Mouse (Mus musculus): ENCODE measurements around the gene Avpi1. TPM values are rescaled to one million over a fixed set of nuclear protein-coding genes. Genes with fewer than 3 reads are reported as not detected.

Gene Avpi1
- polyA plus RNA-seq, 1 experiment from 2014 or later: 13.5 TPM

DNA sequence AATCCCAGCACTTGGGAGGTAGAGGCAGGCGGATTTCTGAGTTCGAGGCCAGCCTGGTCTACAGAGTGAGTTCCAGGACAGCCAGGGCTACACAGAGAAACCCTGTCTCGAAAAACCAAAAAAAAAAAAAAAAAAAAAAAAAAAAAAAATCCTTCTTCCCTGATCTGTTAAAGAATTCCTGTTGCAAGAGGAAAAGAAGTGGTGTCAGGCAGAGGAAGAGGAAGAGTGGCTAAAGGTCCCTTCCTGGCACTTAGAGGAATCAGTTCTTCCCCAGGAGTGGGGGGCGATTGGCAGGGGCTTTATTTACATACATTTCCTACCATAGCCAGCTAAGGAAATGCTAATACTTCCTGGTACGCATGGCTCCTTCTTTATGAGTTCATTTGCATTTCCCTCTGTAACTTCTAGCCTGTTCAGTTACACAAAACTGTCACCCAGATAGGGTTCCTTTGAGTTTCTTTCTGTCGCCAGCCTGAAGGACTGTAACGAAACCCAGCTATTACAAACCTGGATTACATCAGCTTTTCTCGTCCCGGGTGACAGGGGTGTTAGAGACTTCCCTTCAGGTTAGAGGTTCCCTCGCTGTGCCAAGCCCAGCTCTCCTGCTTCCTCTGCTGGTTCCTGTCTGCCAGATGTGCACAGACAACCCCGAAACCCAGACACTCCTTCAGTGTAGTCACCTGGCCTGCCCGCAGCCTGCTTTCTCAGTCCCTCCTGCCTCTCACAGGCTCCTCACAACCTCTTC lies 28.8 kb upstream of the Avpi1 start:
- Histone ChIP-seq H3K27ac (0 out of 2 replicates have a peak overlapping the region, but pooled peaks have one; percentile 17), H3K9me3 (replicated peaks) (no peaks in the 10 kb centered on the region), H3K27me3 (no peaks in the 10 kb centered on the region), H3K4me2 (replicated peaks) (no peak overlapping the region), H3K9ac (no peak overlapping the region), H3K4me3 (no peak overlapping the region), H3K4me1 (peaks cover 7% of the 10 kb centered on the region; the same call in 1 of the 2 replicates), H3K36me3 (no peaks in the 10 kb centered on the region)
- 70% methylated on average over 12 of the region's 12 CpGs for WGBS
- ATAC-seq (ENCODE audit: low FRiP score): no peak

DNA sequence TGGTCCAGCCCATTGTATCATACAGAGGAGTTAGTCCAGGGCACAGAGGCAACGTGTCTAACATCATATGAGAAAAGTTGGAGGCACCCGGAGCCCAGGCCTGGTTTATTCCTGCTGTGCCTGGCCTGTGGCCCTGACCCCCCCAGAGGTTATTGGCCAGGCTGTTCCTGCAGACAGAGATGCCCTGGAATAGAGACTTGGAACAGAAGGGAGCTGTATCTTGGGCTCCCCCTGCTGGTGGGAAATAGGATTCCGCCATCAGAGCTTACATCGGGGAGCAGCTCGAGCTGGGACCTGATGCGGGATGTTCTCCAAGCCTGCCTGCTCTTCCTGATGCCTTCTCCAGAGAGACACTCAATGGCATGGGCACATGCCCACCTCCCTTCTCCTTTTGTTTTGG lies 23.1 kb upstream of the Avpi1 start:
- 3% methylated on average over 6 of the region's 6 CpGs for WGBS
- ATAC-seq (ENCODE audit: low FRiP score): no peak; the same call in 1 of the 2 replicates
- no peaks in the 10 kb centered on the region for H3K36me3 ChIP-seq
- no peak overlapping the region for H3K4me3 ChIP-seq
- no peaks in the 10 kb centered on the region for H3K9me3 ChIP-seq (replicated peaks)
- no peak overlapping the region for H3K27ac ChIP-seq
- H3K4me1 ChIP-seq: peaks cover 20% of the 10 kb centered on the region
- no peak overlapping the region for H3K4me2 ChIP-seq (replicated peaks)
- H3K27me3 ChIP-seq: peaks cover 22% of the 10 kb centered on the region
- no peak overlapping the region for H3K9ac ChIP-seq

DNA sequence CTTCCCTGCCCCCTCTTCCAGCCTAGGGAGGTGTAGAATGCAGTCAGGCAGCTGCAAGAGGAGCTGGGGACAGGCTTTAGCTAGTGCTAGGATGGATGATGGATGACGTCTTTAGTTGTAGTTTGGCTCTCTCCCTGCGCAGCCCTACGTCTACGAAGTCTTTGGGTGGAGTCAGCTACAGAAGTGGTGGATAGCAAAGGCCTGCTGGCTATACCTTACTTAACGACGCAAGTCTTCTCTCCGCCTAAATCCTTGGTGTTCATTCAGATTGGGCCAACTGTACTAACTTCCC lies 19.7 kb upstream of the Avpi1 start:
- no peaks in the 10 kb centered on the region for H3K9me3 ChIP-seq (replicated peaks)
- H3K4me3 ChIP-seq: peak overlapping the region; percentile 60
- peak overlapping the region; percentile 75 for H3K9ac ChIP-seq
- H3K36me3 ChIP-seq: no peaks in the 10 kb centered on the region
- peaks cover 21% of the 10 kb centered on the region for H3K4me1 ChIP-seq
- ATAC-seq (ENCODE audit: low FRiP score): 0 out of 2 replicates have a peak, but pooled peaks have one; percentile 29
- no peak overlapping the region for H3K27ac ChIP-seq
- 18% methylated on average over 7 of the region's 7 CpGs for WGBS
- peak overlapping the region; percentile 79 for H3K4me2 ChIP-seq (replicated peaks)
- peaks cover 43% of the 10 kb centered on the region for H3K27me3 ChIP-seq

DNA sequence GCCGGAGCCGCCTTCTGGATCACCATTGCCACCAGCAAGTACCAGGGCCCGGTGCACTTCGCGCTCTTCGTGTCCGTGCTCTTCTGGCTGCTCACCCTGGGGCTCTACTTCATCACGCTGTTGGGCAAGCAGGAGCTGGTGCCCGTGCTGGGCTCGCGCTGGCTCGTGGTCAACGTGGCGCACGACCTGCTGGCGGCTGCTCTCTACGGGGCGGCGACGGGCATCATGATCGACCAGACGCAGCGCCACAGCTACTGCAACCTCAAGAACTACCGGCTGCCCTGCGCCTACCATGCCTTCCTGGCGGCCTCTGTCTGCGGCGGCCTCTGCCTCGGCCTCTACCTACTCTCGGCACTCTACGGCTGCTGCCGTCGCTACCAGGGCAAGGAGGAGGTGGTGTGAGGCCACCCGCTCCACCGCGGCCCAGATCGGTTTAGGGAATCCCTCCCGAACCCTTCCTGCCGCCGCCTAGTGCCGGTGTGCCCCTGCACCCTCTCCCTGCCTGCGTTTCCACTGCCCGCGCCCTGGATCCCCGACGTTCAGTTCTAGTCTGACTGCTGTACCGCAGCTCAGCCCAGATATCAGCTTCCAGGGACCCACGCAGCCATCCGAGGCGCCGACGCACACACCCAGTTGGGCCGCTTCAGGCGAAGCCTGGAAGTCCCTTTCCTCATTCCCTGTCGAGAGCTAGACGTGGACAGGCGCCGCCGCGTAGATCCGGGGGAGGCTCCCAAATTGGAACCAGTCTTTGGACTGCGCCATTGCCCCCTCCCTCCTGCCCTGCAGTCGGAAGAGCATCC lies 19.1 kb upstream of the Avpi1 start:
- peak; percentile 36; the same call in 1 of the 2 replicates for ATAC-seq (ENCODE audit: low FRiP score)
- Histone ChIP-seq H3K9me3 (replicated peaks) (no peaks in the 10 kb centered on the region), H3K27ac (peak overlapping the region; percentile 62), H3K4me3 (peak overlapping the region; percentile 60), H3K36me3 (no peaks in the 10 kb centered on the region), H3K27me3 (peaks cover 43% of the 10 kb centered on the region), H3K9ac (peak overlapping the region; percentile 75), H3K4me1 (peaks cover 21% of the 10 kb centered on the region), H3K4me2 (replicated peaks) (peak overlapping the region; percentile 79)
- WGBS: under 1% methylated on average over 63 of the region's 63 CpGs

DNA sequence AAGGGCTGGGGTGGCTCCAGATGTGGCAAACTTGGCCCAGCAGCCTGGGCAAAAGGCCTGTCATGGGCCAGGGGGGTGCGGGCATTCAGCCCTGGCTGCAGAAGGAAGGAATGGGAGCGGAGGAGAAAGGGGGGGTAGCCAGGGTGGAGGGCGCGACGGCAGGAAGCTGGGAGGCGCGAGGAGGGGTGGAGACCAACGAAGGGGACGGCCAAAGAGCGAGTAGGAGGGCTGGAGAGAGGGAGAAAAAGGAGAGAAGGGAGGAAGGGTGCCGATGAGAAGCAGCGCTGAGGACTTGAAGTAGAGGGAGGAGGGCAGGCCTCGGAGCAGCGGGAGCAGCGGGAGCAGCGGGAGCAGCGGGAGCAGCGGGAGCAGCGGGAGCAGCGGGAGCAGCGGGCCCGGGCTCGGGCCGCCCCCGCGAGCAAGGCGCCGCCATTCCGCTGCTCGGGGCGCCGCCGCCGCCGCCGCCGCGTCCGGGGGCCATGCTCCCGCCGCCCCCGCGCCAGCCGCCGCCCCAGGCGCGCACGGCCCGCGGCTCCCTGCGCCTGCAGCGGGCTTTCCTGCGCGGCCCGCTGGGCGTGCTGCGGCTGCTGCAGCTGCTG lies 18.4 kb upstream of the Avpi1 start, which contains the start of gene Marveld1:
TSS of gene Marveld1 (plus strand) at position 231 of the 599 bp plus-strand sequence.
- Histone ChIP-seq H3K9ac (peak within 1 kb of the TSS; percentile 75), H3K4me1 (peaks cover 21% of the 10 kb centered on the region), H3K4me3 (peak within 1 kb of the TSS; percentile 60), H3K27me3 (peaks cover 43% of the 10 kb centered on the region), H3K27ac (peak within 1 kb of the TSS; percentile 62), H3K9me3 (replicated peaks) (no peaks in the 10 kb centered on the region), H3K36me3 (no peaks in the 10 kb centered on the region), H3K4me2 (replicated peaks) (peak within 1 kb of the TSS; percentile 79)
- ATAC-seq (ENCODE audit: low FRiP score): peak; percentile 28; the same call in 1 of the 2 replicates
- under 1% methylated on average over 38 of the region's 57 CpGs for WGBS

DNA sequence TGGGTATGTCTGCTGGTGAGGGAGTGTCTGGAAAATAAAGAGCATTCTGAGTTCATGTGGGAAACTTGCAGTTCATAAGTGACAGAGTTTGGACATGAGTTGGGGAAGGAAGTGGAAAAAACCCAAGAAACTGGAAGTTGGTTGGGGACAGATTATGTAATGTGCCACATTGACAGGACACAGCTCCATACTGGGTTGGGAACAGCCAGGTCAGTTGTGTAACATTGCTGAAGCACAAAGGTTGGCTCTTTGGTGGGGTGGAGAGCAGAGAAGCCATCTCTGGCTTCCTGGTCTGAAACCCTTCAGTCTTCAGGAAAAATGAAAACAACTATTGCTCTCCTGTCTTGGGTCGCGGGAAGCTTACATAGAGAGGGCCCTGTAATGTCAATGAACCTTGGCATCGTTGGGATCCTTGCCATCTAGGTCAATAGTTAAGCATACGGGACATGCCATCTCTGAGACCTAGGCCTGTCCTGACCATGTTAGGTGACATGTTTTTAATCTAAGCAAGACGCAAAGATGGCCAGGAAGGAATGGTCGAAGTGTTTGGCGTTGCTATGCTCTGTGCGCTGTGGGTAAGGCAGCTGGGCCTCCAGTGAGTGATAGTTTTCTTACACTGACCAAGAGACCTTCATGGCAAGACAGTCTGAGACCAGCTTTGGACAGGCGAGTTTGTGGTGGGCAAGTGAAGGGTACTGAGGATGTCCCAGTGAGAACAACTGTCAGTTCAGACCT lies 17.6 kb upstream of the Avpi1 start:
- Histone ChIP-seq H3K4me3 (0 out of 2 replicates have a peak overlapping the region, but pooled peaks have one; percentile 60), H3K36me3 (no peaks in the 10 kb centered on the region), H3K27me3 (peaks cover 43% of the 10 kb centered on the region), H3K4me2 (replicated peaks) (peak overlapping the region; percentile 79; the same call in 1 of the 2 replicates), H3K9ac (peak overlapping the region; percentile 75), H3K4me1 (peaks cover 21% of the 10 kb centered on the region), H3K27ac (0 out of 2 replicates have a peak overlapping the region, but pooled peaks have one; percentile 40), H3K9me3 (replicated peaks) (no peaks in the 10 kb centered on the region)
- WGBS: 92% methylated on average over 9 of the region's 9 CpGs
- no peak for ATAC-seq (ENCODE audit: low FRiP score)

DNA sequence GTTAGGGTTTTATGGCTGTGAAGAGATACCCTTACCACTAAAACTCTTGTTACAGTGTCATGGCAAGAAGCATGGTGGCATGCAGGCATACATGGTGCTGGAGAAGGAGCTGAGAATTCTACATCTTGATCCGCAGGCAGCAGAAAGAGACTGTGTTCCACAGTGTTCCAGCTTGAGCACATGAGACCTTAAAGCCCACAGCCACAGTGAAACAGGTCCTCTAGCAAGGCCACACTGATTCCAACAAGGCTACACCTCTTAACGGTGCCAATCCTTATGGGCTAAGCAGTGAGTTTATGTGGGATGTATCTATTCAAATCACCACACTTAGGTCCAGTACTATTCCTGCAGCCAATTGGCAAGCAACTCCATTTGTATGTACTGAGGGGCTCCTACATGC lies 16.9 kb upstream of the Avpi1 start:
- no peaks in the 10 kb centered on the region for H3K36me3 ChIP-seq
- H3K4me1 ChIP-seq: peaks cover 21% of the 10 kb centered on the region
- WGBS: 93% methylated on average over 2 of the region's 2 CpGs
- no peak for ATAC-seq (ENCODE audit: low FRiP score)
- peaks cover 43% of the 10 kb centered on the region for H3K27me3 ChIP-seq
- H3K9ac ChIP-seq: no peak overlapping the region
- no peak overlapping the region for H3K4me3 ChIP-seq
- H3K27ac ChIP-seq: no peak overlapping the region
- no peak overlapping the region for H3K4me2 ChIP-seq (replicated peaks)
- no peaks in the 10 kb centered on the region for H3K9me3 ChIP-seq (replicated peaks)

DNA sequence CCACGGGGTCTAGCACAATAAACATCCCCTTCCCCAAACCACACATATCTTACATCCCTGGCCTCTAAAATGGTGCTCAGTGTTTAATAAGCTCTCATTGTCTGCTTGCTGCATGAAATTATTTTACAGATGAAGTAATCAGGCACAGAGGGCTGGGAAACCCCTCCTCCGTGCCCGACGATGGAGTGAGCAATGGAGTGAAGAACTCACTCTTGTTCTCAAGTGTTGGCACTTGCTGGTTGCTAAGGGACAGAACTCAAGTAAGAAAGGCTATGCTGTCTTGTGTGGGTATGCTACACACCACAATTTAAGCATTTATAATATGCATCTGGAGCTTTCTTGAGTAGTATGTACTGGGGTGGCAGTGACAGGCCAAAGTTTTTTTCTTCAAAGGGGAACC lies 16.4 kb upstream of the Avpi1 start:
- H3K9ac ChIP-seq: no peak overlapping the region
- WGBS: 75% methylated on average over 4 of the region's 4 CpGs
- H3K4me2 ChIP-seq (replicated peaks): no peak overlapping the region
- H3K4me1 ChIP-seq: peaks cover 21% of the 10 kb centered on the region
- no peak overlapping the region for H3K4me3 ChIP-seq
- no peaks in the 10 kb centered on the region for H3K36me3 ChIP-seq
- H3K27ac ChIP-seq: no peak overlapping the region
- no peak for ATAC-seq (ENCODE audit: low FRiP score)
- no peaks in the 10 kb centered on the region for H3K9me3 ChIP-seq (replicated peaks)
- peaks cover 43% of the 10 kb centered on the region for H3K27me3 ChIP-seq

GRCm38 (mm10) chr19:42144541-42145167 lies 15.8 kb upstream of the Avpi1 start:
- Histone ChIP-seq H3K36me3 (no peaks in the 10 kb centered on the region), H3K9ac (no peak overlapping the region), H3K27me3 (peaks cover 41% of the 10 kb centered on the region), H3K27ac (no peak overlapping the region), H3K9me3 (replicated peaks) (no peaks in the 10 kb centered on the region), H3K4me2 (replicated peaks) (no peak overlapping the region), H3K4me1 (peaks cover 18% of the 10 kb centered on the region), H3K4me3 (no peak overlapping the region)
- whole genome bisulfite sequencing: 32% methylated on average over 8 of the region's 8 CpGs
- no peak for ATAC-seq (ENCODE audit: low FRiP score)

- Histone ChIP-seq H3K4me1 (peaks cover 15% of the 10 kb centered on the region), H3K36me3 (no peaks in the 10 kb centered on the region), H3K27ac (no peak overlapping the region), H3K9me3 (replicated peaks) (no peaks in the 10 kb centered on the region), H3K4me2 (replicated peaks) (no peak overlapping the region), H3K9ac (no peak overlapping the region), H3K27me3 (peaks cover 35% of the 10 kb centered on the region), H3K4me3 (no peak overlapping the region)
- 58% methylated on average over 6 of the region's 6 CpGs for WGBS
- no peak for ATAC-seq (ENCODE audit: low FRiP score)
These were observed 15.2 kb upstream of the Avpi1 start for GRCm38 (mm10) chr19:42144067-42144466.

GRCm38 (mm10) chr19:42142757-42143156 lies 13.9 kb upstream of the Avpi1 start:
- Histone ChIP-seq H3K36me3 (no peaks in the 10 kb centered on the region), H3K4me2 (replicated peaks) (no peak overlapping the region), H3K27ac (no peak overlapping the region), H3K9me3 (replicated peaks) (no peaks in the 10 kb centered on the region), H3K4me3 (no peak overlapping the region), H3K4me1 (peaks cover 2% of the 10 kb centered on the region; the same call in 1 of the 2 replicates), H3K27me3 (peaks cover 23% of the 10 kb centered on the region), H3K9ac (no peak overlapping the region)
- no peak for ATAC-seq (ENCODE audit: low FRiP score)
- WGBS: 72% methylated on average over 2 of the region's 2 CpGs

Data from hindbrain, embryonic 12.5 days (tissue).